Mouse (Mus musculus) kidney, adult 18-20 months (tissue): ENCODE results near the gene Terf2.

Source experiments
- DNase-seq: peaks from one replicate; pipeline ENCODE4 v3.0.0; 2021

Terf2 gene

GRCm38 (mm10) chr8:107096366-107097036, at the start of gene Terf2:
Gene Terf2 (minus strand): TSS chr8:107096547.
- peak; percentile 95 for DNase-seq

GRCm38 (mm10) chr8:107143501-107143900, 47.2 kb upstream of the Terf2 start:
- DNase-seq, result peak; percentile 57

- no peak for DNase-seq
These were observed 46.2 kb upstream of the Terf2 start for GRCm38 (mm10) chr8:107142539-107142938.

DNA sequence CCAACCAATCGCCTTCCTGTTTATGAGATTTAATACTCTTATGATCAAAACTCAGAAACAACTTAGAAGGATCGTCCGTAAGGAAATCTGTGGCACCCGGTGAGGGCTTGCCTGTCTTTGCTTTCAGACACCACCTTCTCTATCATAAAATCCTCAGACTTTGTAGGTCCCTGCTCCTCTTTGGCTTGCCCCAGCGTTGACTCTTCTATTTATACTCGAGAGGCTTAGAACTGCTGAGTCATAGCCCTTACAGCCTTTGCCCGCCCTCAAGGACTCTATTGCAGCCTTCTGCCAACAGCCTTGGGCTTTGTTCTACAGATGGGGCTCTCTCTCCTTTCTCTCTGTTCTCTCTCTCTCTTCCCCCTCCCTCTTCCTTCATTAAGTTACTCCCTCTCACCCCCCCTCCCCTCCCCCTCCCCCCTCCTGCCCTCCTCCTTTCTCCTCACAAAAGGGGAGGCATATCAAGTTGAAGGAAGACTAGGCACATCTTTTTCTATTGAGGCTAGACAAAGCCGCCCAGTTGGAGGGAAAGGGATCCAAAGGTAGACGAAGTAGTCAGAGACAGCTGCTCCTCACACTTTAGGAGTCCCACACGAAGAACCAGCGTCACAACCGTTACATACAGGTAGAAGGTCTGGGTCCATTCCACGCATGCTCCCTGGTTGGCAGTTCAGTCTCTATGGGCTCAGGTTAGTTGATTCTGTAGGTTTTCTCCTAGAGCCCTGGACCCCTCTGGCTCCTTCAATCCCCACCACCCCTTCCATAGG, 43.5 kb upstream of the Terf2 start:
- DNase-seq, result peak; percentile 70

GRCm38 (mm10) chr8:107138338-107138737, 42.0 kb upstream of the Terf2 start:
- no peak for DNase-seq

DNA sequence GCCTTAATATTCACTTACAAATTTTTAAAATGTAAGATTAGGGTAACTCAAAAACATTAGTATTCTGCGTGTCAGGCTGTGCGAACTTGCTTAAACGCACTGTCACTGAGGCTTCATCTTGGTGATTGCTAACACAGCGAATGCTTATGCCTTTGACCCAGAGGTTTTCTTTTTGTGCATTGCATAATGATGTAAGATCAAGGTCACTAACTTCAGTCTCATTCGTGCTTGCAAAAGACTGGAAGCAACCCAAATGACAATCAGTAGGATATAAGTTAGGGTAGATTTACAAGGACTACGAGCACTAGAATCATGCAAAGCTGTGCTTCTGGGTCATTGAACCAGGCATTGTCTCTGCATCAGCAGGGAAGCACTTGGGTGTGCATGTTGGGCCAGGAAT, 41.2 kb upstream of the Terf2 start:
- DNase-seq, result no peak

- DNase-seq, result peak; percentile 22
These were observed 39.8 kb upstream of the Terf2 start for GRCm38 (mm10) chr8:107136003-107136612.

DNA sequence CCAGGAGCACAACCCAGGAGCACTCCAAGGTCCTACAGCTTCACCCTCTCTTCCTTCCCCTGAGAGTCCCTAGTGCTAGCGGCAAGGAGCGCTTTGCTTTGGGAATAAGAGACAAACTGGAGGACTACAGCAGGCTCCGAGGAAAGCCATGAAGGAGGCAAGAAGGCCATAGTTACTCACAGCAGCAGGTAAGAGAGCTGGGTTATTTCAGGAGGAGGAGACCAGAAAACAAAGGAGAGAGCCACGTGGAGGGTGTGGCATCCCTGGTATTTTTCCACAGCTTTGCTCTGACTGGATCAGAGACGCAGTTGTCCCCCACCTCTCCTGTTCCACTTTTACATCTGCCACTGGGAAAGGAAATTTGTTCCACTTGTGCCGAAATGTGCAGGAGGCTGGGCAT, 37.5 kb upstream of the Terf2 start:
- DNase-seq, result peak; percentile 70

DNA sequence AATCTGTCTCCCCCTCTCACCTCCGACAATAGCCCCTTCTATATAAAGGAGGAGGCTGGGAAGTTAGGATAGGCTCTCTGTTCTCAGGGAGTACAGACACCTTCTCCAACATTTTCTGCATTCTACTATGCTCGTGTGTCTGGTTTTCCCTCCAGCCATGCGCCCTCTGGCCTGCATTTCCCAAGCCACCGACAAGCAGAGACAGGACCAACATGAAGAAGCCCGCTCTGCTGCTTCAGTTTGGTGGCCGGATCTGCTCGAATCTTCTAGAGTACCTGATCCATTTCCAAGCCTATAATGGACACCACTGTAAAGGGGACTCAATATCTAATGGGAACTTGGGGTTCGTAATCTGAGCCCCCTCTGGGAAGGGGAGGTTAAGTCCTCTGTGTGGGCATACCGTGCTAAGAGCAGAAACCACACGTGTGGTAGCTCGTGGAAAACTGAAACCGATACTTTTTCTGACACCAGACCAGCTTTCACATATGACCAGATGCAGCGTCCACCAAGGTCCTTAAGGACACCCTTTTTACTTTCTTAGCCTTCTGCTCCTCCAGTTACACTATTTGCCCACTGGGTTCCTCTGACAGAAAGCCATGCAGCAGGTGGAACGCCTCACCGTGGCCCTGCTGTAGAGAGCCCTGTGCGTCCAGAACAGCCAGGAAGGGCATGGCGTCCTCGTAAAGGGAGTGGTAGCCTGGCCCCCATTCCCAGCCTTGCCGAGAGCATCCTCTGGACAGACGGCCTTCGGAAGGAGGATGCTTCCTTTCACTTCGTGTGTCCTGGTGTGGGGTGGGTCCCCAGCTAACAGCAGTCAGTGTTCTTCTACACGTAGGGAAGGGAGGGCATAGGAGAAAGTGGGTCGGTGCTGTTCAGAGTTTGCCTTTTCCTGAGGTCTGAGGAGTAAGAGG, 36.5 kb upstream of the Terf2 start:
- peak; percentile 47 for DNase-seq

GRCm38 (mm10) chr8:107130028-107130427, 33.7 kb upstream of the Terf2 start:
- no peak for DNase-seq

DNA sequence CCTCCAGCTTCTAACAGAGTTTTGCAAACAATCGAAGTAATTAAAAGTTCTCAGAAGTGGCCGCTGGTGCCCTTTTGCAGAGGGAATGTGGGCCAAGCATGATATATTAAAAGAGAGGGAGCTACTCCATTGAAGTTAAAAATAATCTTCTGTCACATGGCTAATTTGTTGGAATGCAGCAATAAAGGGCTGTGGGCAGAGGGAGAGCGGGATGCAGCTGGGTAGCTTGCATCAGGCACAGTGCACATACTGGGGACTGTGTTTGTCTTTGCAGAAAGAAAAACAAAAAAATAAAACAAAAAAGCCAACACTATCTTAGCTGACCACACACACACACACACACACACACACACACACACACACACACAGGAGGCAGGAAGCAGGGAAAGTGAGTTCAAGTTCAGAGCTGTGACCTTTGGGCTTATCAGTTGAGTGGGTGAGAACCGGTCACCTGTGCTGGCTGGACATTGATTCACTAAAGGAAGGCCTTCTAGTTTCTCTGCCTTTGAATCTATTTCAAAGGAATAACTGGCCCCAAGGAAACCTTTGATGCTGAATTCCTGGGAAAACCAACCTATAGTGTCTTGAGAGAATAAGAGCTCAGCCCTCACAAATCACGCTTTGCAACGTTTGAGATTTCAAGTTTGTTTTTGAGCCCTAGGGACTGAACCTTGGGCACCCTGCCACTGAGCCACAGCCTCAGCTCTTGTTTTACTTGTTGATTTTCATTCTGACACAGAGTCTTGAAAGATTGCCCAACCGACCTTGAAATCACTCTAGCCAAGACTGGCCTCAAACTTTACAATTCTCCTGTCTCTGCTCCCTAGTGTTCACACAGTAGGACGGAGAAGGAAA, 33.1 kb upstream of the Terf2 start:
- peak; percentile 78 for DNase-seq

- no peak for DNase-seq
These were observed 28.0 kb upstream of the Terf2 start for GRCm38 (mm10) chr8:107124343-107124742.

GRCm38 (mm10) chr8:107123063-107123614, 26.8 kb upstream of the Terf2 start:
- peak; percentile 69 for DNase-seq

DNA sequence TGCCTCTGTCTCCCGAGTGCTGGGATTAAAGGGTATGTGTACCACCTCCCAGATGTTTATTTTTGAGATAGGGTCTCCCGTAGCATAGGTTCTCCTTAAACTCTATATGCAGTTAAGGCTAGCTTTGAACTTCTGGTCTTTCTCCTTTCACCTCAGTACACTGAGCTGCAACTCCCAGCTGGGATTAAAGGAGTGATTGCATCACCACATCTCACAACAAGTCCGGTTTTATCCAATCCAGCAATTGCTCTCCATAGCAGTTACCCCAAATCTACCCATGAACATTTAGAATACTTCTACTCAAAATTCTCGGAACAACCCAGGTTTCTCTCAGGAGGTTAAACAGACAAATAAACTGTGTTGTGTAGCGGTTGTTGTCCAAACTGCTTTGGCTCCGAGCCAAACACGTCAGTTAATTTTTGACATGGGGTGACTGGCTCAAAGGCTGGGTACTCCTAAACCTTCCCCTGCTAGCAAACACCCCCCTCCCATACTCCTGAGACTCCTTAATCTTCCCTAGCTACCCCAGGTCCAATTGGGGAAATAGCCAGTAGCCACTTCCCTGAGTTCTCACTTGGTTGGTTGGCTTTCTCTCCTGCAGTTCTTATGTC, 25.4 kb upstream of the Terf2 start:
- peak; percentile 73 for DNase-seq

DNA sequence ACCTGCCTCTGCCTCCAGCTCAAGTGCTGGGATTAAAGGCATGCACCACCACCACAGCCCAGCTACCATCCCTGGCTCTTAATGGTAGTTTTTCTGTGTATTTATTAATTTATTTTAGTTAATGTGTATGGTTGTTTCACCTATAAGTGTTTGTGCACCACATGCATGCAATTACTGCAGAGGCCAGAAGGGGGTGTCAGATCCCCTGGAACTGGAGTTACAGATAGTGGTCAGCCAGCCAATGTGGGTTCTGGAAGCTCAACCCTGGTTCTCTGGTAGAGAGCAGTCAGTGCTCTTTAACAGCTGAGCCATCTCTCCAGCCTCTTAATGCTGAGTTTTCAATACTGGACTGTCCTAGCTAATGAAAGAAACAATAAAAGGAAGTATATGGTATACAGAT, 24.5 kb upstream of the Terf2 start:
- no peak for DNase-seq

GRCm38 (mm10) chr8:107119412-107119811, 23.1 kb upstream of the Terf2 start:
- no peak for DNase-seq

DNA sequence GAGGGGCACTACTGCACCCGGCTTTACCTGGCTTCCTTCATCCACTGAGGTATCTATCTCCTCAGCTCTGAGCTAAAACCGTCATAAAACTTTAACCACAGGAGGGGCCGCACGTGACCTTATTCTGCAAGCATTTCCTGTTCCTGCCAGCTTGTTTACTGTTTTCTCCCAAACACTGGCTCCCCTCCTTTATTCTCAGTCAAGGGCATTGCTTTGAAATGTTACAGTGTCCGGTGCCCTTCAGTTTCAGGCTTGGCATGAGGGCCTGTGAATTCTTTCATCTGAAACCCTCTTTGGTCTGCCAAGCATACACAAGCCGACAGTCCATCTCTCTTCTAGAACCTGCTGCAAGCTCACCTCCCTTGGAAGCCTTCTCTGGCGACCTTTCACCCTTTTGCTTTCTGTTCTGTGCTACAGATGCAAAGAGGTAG, 22.5 kb upstream of the Terf2 start:
- peak; percentile 86 for DNase-seq

- DNase-seq, result peak; percentile 46
These were observed 20.7 kb upstream of the Terf2 start for GRCm38 (mm10) chr8:107117019-107117418.

- peak; percentile 88 for DNase-seq
These were observed 19.7 kb upstream of the Terf2 start for GRCm38 (mm10) chr8:107116023-107116422.

- no peak for DNase-seq
These were observed 18.6 kb upstream of the Terf2 start for GRCm38 (mm10) chr8:107115008-107115320.
